Mouse (Mus musculus): ENCODE data around the gene Gm5269.

Gm5269 gene

DNA sequence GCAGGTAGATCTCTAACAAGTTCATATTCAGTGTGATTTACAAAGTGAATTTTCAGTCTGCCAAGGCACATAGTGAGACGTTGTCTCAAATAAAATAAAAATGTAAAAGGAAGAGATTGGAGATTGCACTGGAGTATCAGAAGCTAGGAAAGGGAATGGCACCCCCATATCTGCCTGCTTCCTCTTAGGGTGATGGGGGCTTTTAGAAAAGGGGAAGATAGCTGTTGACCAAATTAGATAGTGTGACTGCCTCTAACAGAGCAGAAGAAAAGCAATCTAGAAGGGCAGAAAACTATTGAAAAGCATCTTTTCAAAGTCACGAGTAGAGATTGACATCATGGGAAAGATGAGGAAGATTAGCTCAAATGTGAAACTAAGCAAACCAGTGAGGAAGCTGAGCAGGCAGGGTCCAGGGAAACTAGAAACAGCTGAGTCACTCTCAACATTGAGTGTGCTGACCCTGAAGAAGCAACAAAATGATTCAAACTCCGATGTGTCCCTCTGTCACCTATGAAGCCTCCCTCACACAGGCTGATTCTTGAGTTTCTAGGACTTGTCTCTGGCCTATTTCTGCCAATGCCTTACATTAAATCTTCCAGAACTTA is 8.7 kb downstream of the Gm5269 start:
- DNase-seq (ENCODE audit: low read depth in 1 of 2, low spot score in 2 of 2): no peak

DNA sequence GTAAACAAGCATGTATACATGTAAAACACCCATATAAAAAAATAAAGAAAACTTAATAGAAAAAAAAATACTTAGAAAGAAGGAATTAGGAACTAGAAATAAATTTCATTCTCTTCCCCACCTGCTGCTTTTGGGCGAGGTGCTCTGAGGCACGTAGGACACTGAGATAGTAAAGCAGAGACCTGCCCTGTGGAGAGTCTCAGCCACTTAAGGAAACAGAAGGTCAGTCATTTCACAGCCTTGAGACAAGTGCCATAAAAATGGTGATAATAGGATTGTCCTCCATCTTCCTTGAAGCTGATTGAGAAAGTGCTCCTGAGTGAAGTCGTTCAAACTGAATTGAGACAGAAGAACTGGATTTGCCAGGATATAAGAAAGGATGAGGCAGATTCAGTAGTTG is 12.6 kb downstream of the Gm5269 start:
- no peak for DNase-seq (ENCODE audit: low read depth in 1 of 2, low spot score in 2 of 2)

DNA sequence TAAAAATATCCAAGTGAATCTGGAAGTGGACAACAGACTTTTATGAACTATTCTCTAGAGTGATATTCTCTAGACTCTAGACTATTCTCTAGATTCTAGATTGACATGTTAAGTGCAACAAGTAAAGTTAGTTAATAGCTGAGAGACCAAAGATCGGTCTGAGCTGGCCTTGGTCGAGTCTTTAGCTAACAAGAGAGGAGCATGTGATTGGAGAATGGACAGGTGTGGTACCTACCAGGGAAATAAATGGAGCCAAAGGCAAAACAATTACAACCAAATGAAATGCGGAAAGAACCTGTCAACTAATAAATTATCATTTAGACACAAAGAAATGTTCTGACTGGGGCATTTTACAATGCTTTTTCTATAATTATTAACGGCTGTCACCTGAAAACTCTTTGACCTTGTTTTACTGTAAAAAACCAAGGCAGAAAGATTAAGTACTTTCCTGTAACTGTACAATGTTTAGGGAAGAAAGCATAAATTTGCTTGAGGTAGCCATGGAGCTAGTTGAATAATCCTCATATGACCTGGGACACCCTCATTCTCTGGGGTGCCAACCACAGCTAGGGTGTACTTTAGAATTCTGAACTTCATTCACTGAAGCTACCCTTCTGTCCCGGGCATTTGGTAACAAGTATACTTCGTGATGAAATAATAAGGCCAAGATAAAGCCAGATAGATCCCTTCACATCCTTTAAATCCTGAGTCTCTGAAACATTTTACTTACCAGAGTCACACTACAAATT is 13.4 kb downstream of the Gm5269 start:
- DNase-seq (ENCODE audit: low read depth in 1 of 2, low spot score in 2 of 2): no peak

DNA sequence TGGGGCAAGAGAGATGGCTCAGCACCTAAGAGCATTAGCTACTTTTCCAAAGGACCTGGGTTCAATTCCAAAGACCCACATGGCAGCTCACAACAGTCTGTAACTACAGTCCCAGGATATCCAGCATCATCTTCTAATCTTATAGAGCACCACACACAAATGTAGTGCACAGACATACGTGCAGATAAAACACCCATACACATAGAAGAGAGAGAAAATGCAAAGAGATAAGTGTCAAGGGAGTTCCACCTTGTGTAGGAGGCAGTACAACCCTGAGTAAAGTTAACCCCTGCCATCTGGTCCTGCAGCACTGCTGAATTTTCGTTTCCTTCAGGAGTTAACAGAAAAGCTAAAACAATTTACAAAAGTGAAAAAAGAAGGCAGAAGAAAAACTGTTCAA is 14.4 kb downstream of the Gm5269 start:
- DNase-seq (ENCODE audit: low read depth in 1 of 2, low spot score in 2 of 2): no peak

DNA sequence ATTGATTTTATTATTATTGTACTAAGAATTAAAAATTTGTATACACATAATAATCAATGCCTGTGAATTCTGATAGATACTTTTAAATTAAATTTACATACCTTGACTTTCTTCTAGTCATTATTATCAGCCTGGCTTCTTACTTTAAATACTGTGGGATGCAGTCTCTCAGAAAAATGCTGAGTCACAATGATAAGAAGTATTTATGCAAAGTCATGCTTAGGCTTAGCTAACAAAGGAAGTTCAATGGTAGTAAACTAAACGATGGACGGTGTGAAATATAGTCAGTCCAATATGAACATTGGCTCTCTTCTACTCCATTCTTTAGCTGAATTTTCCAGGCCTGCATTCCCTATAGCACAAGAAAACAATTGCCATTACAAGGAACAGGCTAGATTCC is 16.8 kb downstream of the Gm5269 start:
- DNase-seq (ENCODE audit: low read depth in 1 of 2, low spot score in 2 of 2): no peak

DNA sequence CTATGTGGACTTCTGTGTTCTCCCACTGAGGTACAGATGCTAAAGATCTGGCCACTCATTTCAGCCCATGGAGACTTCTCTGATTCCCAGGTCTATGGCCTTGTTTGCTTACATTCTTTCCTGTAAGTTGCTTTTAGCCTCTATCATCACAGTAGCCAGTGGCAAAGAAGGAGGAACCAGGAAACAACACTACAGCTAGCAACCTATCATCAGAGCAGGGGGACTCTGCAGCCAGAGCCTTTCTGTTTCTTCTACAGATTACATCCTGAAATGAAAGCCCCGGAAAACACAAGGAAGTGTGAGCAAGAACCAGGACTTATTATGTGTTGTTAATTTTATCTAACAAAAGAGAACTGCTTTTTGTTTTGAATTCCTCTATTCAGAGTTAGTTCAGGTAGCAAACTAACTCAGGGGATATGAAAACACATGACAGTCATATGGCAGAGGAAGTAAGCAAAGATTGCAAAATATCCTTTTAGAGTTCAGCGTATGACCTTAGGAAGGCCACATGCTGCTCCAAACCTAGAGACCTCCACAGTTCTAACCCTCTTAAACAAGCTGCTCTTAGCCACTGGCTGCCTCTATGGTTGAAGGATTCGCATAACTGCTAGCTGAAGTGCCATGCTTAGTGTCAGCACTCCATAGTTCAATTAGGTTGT is 21.5 kb downstream of the Gm5269 start:
- no peak for DNase-seq (ENCODE audit: low read depth in 1 of 2, low spot score in 2 of 2)

DNA sequence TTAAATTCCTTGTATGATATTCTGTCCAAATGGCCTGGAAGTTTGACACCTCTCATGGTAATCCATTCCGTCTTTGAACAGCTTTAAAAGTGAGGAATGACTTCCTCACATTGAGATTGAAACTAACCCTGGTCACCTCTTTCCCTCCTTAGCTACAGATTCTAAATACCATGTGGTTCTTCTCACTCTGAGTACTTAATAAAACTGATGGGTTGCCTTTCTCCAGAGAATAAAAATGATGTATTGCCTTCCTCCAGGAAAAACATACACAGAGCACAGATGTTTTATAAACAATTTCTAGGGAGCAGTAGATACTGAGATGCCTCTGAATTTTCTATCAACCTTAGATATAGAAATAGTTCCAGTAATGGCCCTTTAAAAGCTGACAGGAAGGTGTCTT is 22.0 kb downstream of the Gm5269 start:
- no peak for DNase-seq (ENCODE audit: low read depth in 1 of 2, low spot score in 2 of 2)

DNA sequence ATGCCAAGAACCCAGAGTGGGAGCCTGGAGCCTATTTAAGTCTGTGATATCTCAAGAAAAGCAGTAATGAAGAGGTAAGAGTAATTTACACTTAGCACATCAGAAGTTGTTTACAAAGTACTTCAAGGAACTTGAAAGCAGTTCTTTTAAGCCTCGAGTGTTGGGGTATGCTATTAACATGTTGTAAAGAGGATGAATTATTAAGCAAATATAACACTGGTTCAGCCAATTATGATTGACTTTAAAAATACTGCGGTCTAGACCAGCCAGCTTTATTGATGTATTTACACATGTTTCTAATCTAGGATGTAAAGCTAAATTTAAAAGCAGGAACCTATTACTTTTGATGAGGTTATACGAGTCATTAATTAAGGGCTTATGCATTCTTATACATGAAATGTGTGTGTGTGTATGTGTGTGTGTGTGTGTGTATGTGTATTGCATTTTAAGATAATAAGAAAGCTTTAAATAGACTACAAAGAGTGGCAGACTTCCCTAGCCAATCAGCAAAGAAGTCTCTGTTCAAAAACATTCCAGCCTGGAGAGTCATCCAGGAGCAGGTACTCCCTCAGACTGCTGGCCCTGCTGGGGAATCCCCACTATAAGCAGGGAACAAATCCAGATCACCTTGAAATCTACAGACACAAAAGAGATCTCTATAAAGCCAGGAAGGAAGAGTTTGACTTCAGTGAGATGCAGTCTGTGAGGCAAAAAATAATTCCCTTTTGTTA is 23.6 kb downstream of the Gm5269 start:
- DNase-seq (ENCODE audit: low read depth in 1 of 2, low spot score in 2 of 2): no peak

DNA sequence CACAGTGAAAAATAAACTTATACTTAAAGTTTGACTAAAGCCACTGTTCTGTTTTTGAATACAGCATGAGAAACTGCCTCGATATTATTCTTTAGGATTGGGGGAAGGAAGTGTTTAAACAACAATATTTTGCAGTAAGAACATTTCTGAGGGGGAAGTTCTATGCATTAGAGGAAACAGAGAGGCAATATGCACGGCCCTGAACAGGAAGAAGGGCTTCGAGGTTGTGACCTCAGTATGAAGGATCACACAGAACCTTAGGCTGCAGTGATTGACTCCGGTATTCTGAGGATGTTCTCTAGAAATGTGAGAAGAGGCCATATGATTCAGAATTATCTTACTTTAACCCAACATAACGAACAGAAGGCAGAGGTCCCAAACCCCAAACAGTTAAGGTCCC is 24.3 kb downstream of the Gm5269 start:
- no peak for DNase-seq (ENCODE audit: low read depth in 1 of 2, low spot score in 2 of 2)

DNA sequence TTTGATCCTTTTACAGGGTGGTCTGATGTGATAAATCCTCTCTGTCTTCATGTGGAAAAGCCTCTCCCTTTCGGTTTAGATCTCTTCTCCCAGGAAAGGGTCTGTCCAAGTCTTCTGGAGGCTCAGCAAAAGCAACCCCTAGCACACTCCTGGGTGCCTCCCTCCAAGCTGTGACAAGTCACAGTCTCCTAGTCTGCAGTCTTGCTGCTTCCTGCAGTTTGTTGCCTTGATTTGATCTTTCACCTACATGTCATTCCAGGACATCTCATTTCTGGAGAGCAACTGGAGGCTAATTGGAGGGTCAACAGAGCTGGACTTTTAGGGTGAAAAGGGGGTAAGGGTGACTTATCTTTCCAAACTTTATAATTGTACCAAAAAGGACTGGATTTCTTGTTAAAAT is 24.8 kb downstream of the Gm5269 start:
- no peak for DNase-seq (ENCODE audit: low read depth in 1 of 2, low spot score in 2 of 2)

DNA sequence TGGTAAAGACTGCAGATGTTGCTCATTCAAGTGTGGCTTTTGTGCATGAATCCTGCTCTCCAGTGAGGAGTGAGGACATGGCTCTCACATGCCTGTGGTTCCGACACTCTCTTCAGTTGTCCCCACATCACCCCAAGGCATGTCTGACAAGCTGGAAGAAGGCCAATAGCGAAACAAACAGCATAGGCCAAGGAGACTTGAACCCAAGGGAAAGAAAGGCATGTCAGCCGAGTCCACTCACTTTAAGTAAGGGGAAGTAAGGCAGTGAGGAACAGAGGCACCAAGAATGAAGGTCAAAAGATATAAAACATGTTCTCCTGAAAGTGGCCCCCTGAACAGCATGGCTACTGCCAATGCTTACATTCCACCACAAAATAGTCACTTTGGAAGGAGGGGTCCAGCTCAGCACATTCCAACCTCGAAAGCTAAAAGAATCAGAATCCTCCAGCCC is 25.5 kb downstream of the Gm5269 start:
- DNase-seq (ENCODE audit: low read depth in 1 of 2, low spot score in 2 of 2): no peak

DNA sequence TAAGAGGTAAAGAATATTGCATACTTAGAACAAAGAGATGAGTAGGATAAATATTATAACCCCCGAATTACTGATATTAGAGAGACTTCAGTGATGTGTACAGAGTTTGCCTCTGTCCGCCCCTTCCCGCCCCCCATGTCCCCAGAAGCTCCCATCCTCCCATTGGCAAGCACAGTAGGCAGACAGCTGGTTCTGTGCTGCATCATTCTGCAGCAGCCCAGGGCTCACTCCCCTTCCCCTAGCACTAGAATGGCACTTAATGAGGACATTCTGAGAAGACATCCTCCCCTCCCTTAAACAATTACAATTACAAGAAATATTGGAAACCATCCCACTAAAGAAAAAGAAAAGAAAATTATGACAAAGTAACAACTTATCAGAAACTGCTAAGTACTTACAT is 26.4 kb downstream of the Gm5269 start:
- no peak for DNase-seq (ENCODE audit: low read depth in 1 of 2, low spot score in 2 of 2)

DNA sequence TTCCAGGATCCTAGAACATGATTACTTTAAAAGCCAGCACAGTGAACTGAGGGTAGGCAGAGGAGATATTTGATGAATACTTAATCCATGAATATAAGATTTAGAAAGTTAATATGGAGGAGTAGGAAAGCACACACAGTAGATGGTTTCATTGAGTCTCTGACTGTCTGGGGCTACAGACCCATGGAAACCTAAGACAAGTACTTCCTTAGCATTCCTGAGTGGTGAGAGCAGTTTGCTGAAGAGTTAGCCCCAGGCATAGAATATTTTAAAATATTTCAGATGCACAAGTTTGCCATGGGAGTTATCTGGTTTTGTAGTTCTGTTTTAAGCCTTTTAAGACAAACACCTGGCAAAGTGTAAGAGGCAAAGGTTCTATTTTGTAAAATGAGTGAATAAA is 28.9 kb downstream of the Gm5269 start:
- no peak for DNase-seq (ENCODE audit: low read depth in 1 of 2, low spot score in 2 of 2)

DNA sequence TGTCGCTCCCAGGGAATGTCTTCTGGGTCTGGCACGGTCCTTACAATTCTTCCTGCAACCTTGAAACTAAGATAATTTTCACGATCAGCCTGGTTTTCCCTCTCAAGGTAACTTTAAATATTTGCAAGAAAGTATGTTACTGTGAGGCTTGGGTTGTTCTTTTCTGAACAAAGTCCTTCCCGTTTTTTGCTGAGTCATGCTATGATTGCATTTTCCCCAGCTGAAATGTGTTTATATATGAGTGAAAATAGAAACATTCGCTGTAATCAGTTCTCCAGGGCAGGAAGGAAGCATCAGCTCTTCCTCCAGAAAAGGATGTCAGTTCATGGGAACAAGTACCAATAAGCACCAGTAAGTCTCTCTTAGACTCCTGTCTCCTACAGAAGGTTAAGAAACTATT is 29.7 kb downstream of the Gm5269 start:
- no peak for DNase-seq (ENCODE audit: low read depth in 1 of 2, low spot score in 2 of 2)

DNA sequence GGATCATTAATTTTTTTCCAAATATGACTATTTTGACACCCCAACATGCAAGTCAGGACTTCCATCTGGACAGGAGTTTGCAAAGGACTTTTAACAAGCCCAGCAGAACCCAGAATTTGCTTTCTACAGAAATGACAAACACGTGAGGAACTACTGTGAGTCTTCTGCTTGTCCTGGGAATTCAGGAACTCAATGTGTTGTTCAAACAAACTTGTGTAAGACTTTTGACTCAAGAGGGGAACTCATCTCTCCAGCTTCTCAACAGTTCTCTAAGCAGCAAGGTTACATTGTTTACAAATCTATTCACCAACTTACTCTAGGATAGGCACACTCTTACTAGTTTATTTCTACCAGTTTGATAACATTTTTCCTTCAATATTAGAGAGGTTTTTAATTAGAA is 32.0 kb downstream of the Gm5269 start:
- DNase-seq (ENCODE audit: low read depth in 1 of 2, low spot score in 2 of 2): no peak

DNA sequence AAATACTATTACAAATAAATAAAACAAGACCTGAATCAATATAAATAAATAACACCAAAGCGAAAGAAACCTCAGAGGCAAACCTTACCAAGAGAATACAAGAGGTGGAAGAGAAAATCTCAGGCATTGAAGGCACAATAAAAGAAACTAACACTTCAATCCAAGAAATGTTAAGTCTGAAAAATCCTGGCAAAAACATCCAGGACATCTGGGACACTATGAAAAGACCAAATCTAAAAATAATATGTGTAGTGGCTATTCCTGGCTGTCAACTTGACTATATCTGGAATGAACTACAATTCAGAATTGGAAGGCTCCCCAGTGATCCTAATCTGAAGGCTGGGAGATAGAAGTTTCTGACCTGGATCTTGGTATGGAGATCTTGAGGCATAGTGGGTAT is 44.6 kb downstream of the Gm5269 start:
- DNase-seq (ENCODE audit: low read depth in 1 of 2, low spot score in 2 of 2): no peak

All from monocyte, adult 2 months (primary cell).